Mouse (Mus musculus) embryonic stem cell, embryonic (primary cell): ENCODE results near the gene Gas7.

Experiments
- CTCF ChIA-PET, 4 experiments: fragments of 300-600 bp in 2 of 4; fragments of 350-600 bp in 2 of 4; sonication (Branson Sonifier 250); formaldehyde crosslinking; loops; one replicate each; lab custom pipeline; 2022; ENCODE audit warnings: inconsistent platforms in 2 of 4; lab: Charles Lee
- POLR2A ChIA-PET, 4 experiments: fragments of 300-600 bp in 2 of 4; fragments of 350-600 bp in 2 of 4; sonication (Branson Sonifier 250); formaldehyde crosslinking; loops; one replicate each; lab custom pipeline; 2022; ENCODE audit warnings: antibody characterized with exemption in 4 of 4, inconsistent platforms in 1 of 4; lab: Charles Lee

Gene Gas7

GRCm38 (mm10) chr11:67672140-67672539 is 216.9 kb downstream of the Gas7 start:
- POLR2A ChIA-PET = interaction anchor here in 1 of 4 experiments (0.6 to 1.1 kb wide), 2 partner anchors 10 to 14 kb away, joined by 3 to 5 read pairs; no protein-coding TSS in a partner anchor
- CTCF ChIA-PET = interaction anchor here (0.6 to 1.6 kb wide), 4 partner anchors 14 to 562 kb away, joined by 3 to 5 read pairs (median 3); no protein-coding TSS in a partner anchor

- CTCF ChIA-PET = interaction anchor here (0.6 to 2.4 kb wide), 45 partner anchors 8 to 1734 kb away, joined by 3 to 28 read pairs (median 4); no protein-coding TSS in a partner anchor
- POLR2A ChIA-PET = interaction anchor here in 1 of 4 experiments (1.0 kb wide), 1 partner anchor 15 kb away, joined by 3 read pairs; no protein-coding TSS in a partner anchor
Measured at GRCm38 (mm10) chr11:67675562-67676540, 220.6 kb downstream of the Gas7 start.

- POLR2A ChIA-PET = no interaction called here
- CTCF ChIA-PET = interaction anchor here in 1 of 4 experiments (0.6 kb wide), 1 partner anchor 78 kb away, joined by 3 read pairs; no protein-coding TSS in a partner anchor
Measured at GRCm38 (mm10) chr11:67679300-67679699, 224.1 kb downstream of the Gas7 start.

GRCm38 (mm10) chr11:67679930-67680329 is 224.7 kb downstream of the Gas7 start:
- ChIA-PET CTCF (no interaction called here), POLR2A (no interaction called here)

GRCm38 (mm10) chr11:67681871-67682270 is 226.6 kb downstream of the Gas7 start:
- POLR2A ChIA-PET = no interaction called here
- CTCF ChIA-PET = interaction anchor here in 1 of 4 experiments (0.6 kb wide), 1 partner anchor 128 kb away, joined by 7 read pairs; no protein-coding TSS in a partner anchor

DNA sequence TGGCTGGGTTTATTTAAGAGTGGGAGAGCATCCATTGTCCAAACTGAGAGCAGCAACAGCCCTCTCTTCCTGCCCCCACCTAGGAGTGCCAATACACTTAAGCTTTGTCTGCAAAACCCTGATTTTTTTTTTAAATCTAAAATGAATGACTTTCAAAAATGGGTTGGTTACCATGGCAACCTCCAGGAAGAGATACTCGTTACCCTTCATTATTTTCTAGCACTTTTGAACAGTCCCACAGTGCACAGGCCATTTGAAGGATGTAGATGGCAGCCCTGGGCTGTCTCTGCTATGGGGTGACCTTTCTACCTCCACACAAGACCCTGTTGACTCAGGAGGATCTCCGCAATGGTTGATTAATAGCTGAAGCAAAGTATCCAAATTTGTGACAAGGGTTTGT is 230.9 kb downstream of the Gas7 start:
- ChIA-PET CTCF (no interaction called here), POLR2A (no interaction called here)

- POLR2A ChIA-PET = no interaction called here
- CTCF ChIA-PET = no interaction called here
Measured at GRCm38 (mm10) chr11:67694703-67695376, 239.6 kb downstream of the Gas7 start, which contains the start of gene Rcvrn. Gene Rcvrn, plus strand, starts transcription at chr11:67695326.

- ChIA-PET CTCF (no interaction called here), POLR2A (no interaction called here)
Measured at GRCm38 (mm10) chr11:67712976-67713375, 257.7 kb downstream of the Gas7 start.

DNA sequence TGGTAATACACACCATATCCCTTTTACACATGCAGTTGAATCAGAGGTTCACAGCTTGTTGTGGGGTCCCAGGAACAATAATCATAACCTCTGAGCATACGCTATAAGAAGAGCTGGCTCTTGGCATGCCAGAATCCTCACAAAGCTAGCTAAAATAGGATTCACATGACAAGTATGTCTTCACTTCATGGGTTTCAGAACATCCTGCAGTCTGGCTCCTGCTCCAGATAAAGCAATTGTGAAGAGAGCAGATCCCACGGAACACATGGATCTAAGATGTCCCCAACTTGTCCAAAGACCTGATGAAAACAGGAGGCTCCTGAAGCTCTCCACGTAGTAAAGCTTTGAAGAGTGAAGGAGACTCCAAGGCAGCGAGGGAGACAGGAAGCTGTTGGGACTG is 260.1 kb downstream of the Gas7 start:
- ChIA-PET POLR2A (no interaction called here), CTCF (interaction anchor here in 1 of 4 experiments (0.6 kb wide), 1 partner anchor 26 kb away, joined by 3 read pairs; no protein-coding TSS in a partner anchor)

GRCm38 (mm10) chr11:67721485-67721884 is 266.2 kb downstream of the Gas7 start:
- ChIA-PET CTCF (no interaction called here), POLR2A (no interaction called here)

GRCm38 (mm10) chr11:67722399-67723156 is 267.3 kb downstream of the Gas7 start:
- POLR2A ChIA-PET = no interaction called here
- CTCF ChIA-PET = no interaction called here

- ChIA-PET CTCF (no interaction called here), POLR2A (no interaction called here)
Measured at GRCm38 (mm10) chr11:67723231-67724013, 268.2 kb downstream of the Gas7 start.

- ChIA-PET CTCF (no interaction called here), POLR2A (interaction anchor here in 1 of 4 experiments (1.3 kb wide), 1 partner anchor 10 kb away, joined by 3 read pairs; no protein-coding TSS in a partner anchor)
Measured at GRCm38 (mm10) chr11:67727095-67727494, 271.9 kb downstream of the Gas7 start.

DNA sequence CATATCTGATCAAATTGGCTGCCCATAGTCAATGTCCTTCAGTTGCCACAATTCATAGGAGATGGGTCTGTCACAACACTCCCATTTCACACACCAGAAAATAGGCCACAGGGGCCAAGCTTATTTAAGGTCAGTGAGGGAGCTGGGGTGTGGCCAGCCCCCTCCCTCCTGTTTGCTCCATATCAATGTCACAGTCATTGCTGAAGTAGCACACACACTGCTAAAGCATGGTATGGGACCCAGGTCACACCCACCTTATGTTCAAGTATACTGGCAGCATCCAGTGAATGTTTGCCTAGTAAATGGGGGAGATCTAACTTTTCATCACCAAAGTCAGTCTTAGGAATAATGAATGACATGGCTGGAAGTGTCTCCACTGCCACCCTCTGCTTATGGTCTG is 273.5 kb downstream of the Gas7 start:
- POLR2A ChIA-PET = no interaction called here
- CTCF ChIA-PET = no interaction called here

- ChIA-PET POLR2A (no interaction called here), CTCF (interaction anchor here in 1 of 4 experiments (0.6 kb wide), 1 partner anchor 27 kb away, joined by 3 read pairs; no protein-coding TSS in a partner anchor)
Measured at GRCm38 (mm10) chr11:67731056-67731455, 275.8 kb downstream of the Gas7 start.

- ChIA-PET CTCF (interaction anchor here in 1 of 4 experiments (0.6 kb wide), 1 partner anchor 57 kb away, joined by 13 read pairs; no protein-coding TSS in a partner anchor), POLR2A (no interaction called here)
Measured at GRCm38 (mm10) chr11:67733726-67734125, 278.5 kb downstream of the Gas7 start.

- ChIA-PET CTCF (interaction anchor here in 1 of 4 experiments (0.6 kb wide), 1 partner anchor 841 kb away, joined by 4 read pairs; no protein-coding TSS in a partner anchor), POLR2A (no interaction called here)
Measured at GRCm38 (mm10) chr11:67734597-67734996, 279.4 kb downstream of the Gas7 start.

DNA sequence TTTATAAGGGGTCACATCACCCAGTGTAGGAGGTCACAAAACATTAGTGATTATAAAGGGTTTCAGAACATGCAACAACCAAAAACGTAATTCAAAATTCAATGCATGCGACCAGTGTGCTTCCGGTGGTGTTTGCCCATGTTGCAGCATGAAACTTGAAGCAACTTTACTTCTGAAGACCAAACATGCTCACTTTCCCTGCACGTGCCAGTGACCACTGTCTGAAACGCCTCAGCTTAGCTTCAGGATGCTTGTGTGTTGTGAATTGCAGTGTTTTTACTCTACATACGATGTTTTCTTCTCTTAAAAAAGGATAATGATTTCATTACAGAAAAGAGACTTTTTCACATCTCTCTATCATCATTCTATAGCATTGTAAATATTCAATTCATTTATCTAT is 283.1 kb downstream of the Gas7 start:
- ChIA-PET POLR2A (no interaction called here), CTCF (no interaction called here)
